14 mouse cellular contexts compared by ENCODE assay signal in the genomic region with DNA sequence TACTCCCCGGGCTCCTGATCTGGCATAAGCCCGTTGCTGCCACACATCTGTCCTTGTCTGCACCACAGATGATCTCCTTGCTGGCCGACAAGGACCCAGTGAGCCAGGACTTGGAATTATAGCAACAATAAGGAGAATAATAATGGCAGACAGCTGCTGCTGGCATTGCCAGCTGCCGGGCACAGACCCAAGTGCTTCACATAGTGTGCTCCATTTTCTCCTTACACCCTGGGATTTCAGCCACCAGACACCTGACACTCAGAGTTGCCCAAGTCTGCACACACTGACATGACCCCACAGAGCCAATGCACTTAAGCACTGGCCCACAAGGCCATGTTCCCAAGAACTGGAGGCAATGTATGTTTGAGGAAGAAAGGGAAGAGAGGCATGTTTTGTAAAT.
DNase-seq lines count a peak whose midpoint lies in the region; TF ChIP-seq lines count a peak whose summit lies in the region.
"Had no signal": no experiment of that assay in that cellular context is flagged by ENCODE, and none has a peak within 500 bp of the region (broad histone marks: within the 10 kb centered on the region; RNA-seq: fewer than 3 reads in every experiment).

No protein-coding gene starts in this region.

- DNase-seq in cerebellum, postnatal 10 days: peak; percentile 10 to 25
- no peak for DNase-seq in cerebellum, adult 2 months
- peak; percentile 30 to 43 for DNase-seq in lung, adult 18-20 months
- no peak for DNase-seq in lung, postnatal 4 days
- DNase-seq in gastrocnemius, postnatal 14 days: peak; percentile 12
- peak; percentile 6 for DNase-seq in skeletal muscle tissue, adult 2 months (ENCODE audit: low read depth, low spot score)
- DNase-seq in Muller cell, postnatal 12 days (ENCODE audit: inconsistent ontology term): no peak
- DNase-seq: cerebellum, postnatal 25 days; lung, postnatal 10 days; thymus, postnatal 36 days had no signal

- no peak overlapping the region for H3K27ac ChIP-seq in cerebellum, adult 2 months (ENCODE audit: insufficient read depth, low read length)
- H3K27ac ChIP-seq: hindbrain, embryonic 13.5 days; limb, embryonic 12.5 days; liver, embryonic 15.5 days; midbrain, embryonic 10.5 days had no signal

- no peaks in the 10 kb centered on the region for H3K4me1 ChIP-seq in cerebellum, adult 2 months (ENCODE audit: control insufficient read depth, insufficient read depth, low read length)
- H3K4me1 ChIP-seq: hindbrain, embryonic 13.5 days; limb, embryonic 12.5 days; liver, embryonic 15.5 days; midbrain, embryonic 10.5 days had no signal

- WGBS in cerebellum, adult 2 months: 22% methylated on average over 4 of the region's 4 CpGs

- no peak overlapping the region for H3K4me3 ChIP-seq in cerebellum, adult 2 months (replicated peaks; ENCODE audit: insufficient read depth, low read depth, low read length)
- H3K4me3 ChIP-seq: hindbrain, embryonic 13.5 days; limb, embryonic 12.5 days; liver, embryonic 15.5 days; midbrain, embryonic 10.5 days had no signal

- no peak for TF ChIP-seq CTCF in cerebellum, adult 2 months (IDR thresholded peaks at IDR 0.05; ENCODE audit: borderline replicate concordance, insufficient read depth, low read depth, low read length)

- no peak for TF ChIP-seq POLR2A in cerebellum, adult 2 months (IDR thresholded peaks at IDR 0.05; ENCODE audit: borderline replicate concordance, insufficient read depth, low read length)

- H3K27me3 ChIP-seq in cerebellum, adult 2 months (ENCODE audit: control insufficient read depth, insufficient read depth, low read length): no peaks in the 10 kb centered on the region
- H3K27me3 ChIP-seq: hindbrain, embryonic 13.5 days; limb, embryonic 12.5 days; liver, embryonic 15.5 days had no signal

- intact Hi-C loops in gastrocnemius, postnatal 14 days (cut with DNase I; ENCODE audit: low total_unique reads): no loop called here

Comparison
In these comparisons a context has a peak if more than half of its experiments do, and no peak if none do; other contexts are left out.
1. DNase-seq: peak in cerebellum, postnatal 10 days (2 of 2), lung, adult 18-20 months (2 of 2), gastrocnemius, postnatal 14 days (single experiment) and skeletal muscle tissue, adult 2 months (single experiment); none in cerebellum, adult 2 months (0 of 2), lung, postnatal 4 days (0 of 2) and Muller cell, postnatal 12 days (single experiment).